Mouse (Mus musculus) layer of hippocampus, postnatal 25 days (tissue): ENCODE measurements around the gene Cwc15. TPM values are rescaled to one million over a fixed set of nuclear protein-coding genes. Genes with fewer than 3 reads are reported as not detected.

Source experiments
- DNase-seq, 2 experiments: peaks; one replicate each; pipeline ENCODE4 v3.0.0; 2022; ENCODE audit warnings: mixed read lengths in 2 of 2, low spot score in 1 of 2; ENCODE audit errors: extremely low spot score in 1 of 2
- total RNA-seq, 2 experiments: library from RNA; stranded (reverse); gene quantifications; 2 replicates each; pipeline ENCODE4 v1.2.3; 2021

Gene Cwc15
- total RNA-seq, 2 experiments from 2014 or later, result 80.3 to 85.7 TPM

DNA sequence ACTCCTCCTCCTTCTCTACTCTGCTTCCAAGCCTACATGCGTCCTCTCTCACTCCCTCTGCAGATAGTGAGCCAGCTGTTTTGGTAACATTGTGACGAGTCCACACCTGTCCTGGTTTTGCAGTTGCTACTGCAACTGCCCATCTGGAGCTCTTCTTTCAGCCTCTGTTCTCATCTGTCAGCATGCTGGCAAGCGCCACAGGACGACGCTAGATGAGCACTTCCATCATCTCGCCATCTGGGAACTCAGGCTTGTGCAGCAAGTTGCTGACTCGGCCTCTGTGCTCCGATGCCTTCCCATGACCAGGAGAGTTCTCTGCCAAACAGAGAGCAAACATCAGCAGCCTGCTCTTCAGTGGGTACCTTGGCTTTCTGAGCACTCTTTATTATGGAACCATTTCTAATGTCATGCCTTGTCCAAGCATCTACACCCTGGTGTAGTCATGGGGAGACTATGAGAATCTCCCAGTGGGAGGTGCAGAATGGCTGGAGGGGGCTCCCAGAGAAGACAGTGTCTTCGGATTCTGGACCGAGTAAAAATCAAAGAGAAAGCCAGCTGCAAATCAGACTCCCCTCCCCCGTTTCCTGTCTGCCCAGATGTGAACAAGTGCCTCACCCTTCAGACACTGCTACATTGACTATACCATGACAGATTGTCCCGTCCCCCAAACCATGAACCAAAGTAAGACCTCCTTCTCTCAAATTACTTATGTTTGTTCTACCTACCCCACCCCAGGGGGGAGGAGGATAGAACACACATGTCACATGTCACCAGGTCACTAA lies 47.4 kb downstream of the Cwc15 start:
- no peak for DNase-seq

DNA sequence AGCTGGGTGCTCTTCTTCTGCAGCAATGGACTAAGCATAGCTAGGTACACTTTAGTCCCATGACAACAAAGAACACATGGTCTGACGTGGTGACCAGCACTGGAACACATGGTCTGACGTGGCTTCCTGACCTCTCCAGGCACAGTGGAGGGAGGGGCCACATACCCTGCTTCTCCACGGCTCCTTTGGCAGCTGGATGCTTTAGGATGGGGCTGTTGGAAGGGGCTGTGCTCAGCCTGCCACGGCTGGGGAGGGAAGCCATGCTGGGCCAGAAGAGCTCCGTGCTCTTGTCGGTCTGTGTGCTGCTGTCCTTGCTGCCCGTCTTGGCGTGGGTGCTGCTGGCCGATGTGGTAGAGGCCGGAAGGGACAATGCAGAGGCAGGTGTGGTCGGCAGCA lies 47.9 kb downstream of the Cwc15 start:
- DNase-seq, result no peak

DNA sequence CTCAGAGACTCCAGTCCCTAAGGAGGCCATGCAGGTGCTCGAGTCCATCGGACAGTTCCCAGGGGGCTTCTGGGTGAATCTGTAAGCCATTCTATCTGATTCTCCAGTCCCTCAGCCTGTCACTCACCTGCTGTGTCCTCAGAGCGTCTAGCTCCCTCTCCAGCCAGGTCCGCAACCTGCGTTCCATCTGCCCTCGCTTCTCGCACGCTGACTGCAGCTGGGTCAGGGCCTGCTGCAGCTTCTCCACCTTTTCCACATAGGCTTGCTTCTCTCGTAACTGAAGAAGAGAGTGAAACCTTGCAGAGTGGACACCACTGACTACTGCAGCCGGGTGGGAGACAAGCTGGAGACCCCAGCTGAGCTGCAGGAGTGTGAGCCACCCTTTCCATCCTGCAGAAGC lies 57.9 kb downstream of the Cwc15 start:
- no peak for DNase-seq

DNA sequence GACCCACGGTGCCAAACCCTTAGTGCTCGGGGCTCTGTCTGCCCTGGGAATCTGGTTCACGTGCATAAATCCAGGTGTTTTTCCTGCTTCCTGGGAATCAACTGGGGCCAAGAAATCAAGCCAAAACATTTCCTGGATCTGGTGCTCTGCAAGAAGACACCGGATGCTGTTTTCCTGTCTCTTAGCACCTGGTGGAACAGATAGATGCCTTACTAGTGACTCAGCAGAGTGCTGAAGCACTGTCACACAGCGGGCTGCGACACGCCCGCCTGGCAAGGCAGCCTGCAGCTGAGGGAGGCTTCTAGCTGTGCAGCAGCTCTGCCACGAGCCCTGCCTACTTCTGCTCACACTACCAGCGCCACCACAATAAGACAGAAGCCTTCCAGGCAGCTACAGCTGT lies 59.0 kb downstream of the Cwc15 start:
- peak; percentile 14 to 15 for DNase-seq

DNA sequence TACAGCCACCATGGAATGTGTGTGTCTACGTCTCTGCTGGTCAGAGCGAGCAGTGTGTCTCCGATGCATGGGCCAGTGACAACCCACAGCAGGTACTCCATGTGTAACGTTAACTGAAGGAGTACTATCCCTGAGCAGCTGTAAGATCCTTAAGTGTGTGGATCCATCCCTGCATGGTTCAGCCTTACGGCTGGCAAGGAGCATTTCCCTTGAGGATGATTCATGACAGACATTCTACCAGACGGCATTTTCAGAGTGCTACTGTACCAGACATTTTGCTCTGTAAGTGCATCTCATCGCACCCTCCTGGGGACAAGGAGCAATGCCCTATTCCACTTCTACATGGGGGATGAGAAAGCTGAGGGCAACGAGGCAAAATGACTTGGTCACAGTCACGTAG lies 59.6 kb downstream of the Cwc15 start:
- no peak for DNase-seq

Other genes starting within 250 kb of the Cwc15 start
- gene Sesn3, start 225.6 kb upstream of the Cwc15 start, total RNA-seq, result 10 to 100 TPM; 65.0 to 67.5 TPM
- 10 to 100 TPM; 62.7 to 74.4 TPM for gene Endod1, start 119.1 kb upstream of the Cwc15 start, total RNA-seq
- gene Kdm4d, start 135 bp upstream of the Cwc15 start, total RNA-seq, result 1 to 10 TPM; 1.2 to 1.8 TPM
- gene Amotl1, start 144.4 kb downstream of the Cwc15 start, total RNA-seq, result 10 to 100 TPM; 14.1 to 14.9 TPM
- gene Piwil4, start 240.1 kb downstream of the Cwc15 start, total RNA-seq, result not detected